Comparison of ENCODE assay signal across 12 mouse cellular contexts in the genomic region with DNA sequence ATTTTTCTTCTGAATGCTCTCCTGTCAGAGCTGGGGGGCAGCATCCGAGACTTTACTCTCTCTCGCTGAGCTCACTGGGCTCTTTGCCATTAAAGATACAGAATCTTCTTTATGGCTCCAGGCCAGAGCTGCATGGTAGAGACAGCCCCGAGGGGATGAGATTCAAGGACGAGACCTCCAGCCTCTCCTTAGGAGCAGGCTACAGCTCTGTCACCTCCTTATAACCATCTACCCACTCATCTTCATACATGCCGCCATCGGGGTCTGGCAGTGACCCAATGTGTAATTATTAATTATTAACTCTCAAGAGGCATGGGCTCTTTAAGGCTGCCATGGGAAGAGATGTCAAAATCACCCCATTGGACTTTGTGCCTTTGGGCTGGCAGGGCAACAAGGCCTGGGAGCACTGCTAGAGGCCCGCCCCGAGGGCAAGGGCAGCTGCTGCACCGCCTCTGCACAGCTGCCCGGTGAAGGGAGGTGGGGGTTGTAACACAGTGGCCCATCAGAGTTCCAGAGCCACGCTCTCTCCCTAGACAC. TPM values are rescaled to one million over a fixed set of nuclear protein-coding genes. Genes with fewer than 3 reads are reported as not detected.
DNase-seq lines count a peak whose midpoint lies in the region; ATAC-seq and TF ChIP-seq lines count a peak whose summit lies in the region.
"Had no signal": no experiment of that assay in that cellular context is flagged by ENCODE, and none has a peak within 500 bp of the region (broad histone marks: within the 10 kb centered on the region; RNA-seq: fewer than 3 reads in every experiment).

No protein-coding gene starts in this region.

- no peak overlapping the region for H3K4me3 ChIP-seq in lung, postnatal 0 days (ENCODE audit: low read depth, low read length)
- H3K4me3 ChIP-seq in stomach, embryonic 14.5 days (ENCODE audit: low read depth, low read length): no peak overlapping the region
- H3K4me3 ChIP-seq: neural tube, embryonic 12.5 days had no signal

- H3K36me3 ChIP-seq in lung, postnatal 0 days (ENCODE audit: insufficient read depth, low read length): no peaks in the 10 kb centered on the region
- H3K36me3 ChIP-seq in stomach, embryonic 14.5 days (ENCODE audit: control insufficient read depth, insufficient read depth, low read length): no peaks in the 10 kb centered on the region
- H3K36me3 ChIP-seq: neural tube, embryonic 12.5 days had no signal

- no peak overlapping the region for H3K27ac ChIP-seq in lung, postnatal 0 days (ENCODE audit: low read length)
- H3K27ac ChIP-seq in stomach, embryonic 14.5 days (ENCODE audit: low read length): no peak overlapping the region
- H3K27ac ChIP-seq: macrophage; neural tube, embryonic 12.5 days had no signal

- peak; percentile 67 for ATAC-seq in lung, postnatal 0 days
- ATAC-seq in stomach, embryonic 14.5 days (ENCODE audit: insufficient number of reproducible peaks, insufficient read depth, low FRiP score, low read depth): peak; percentile 72

- H3K4me2 ChIP-seq in lung, postnatal 0 days (replicated peaks; ENCODE audit: low read depth, low read length): no peak overlapping the region
- H3K4me2 ChIP-seq in stomach, embryonic 14.5 days (replicated peaks; ENCODE audit: low read depth, low read length): no peak overlapping the region
- H3K4me2 ChIP-seq: neural tube, embryonic 12.5 days had no signal

- no peak for TF ChIP-seq EP300 in lung, postnatal 0 days (IDR thresholded peaks at IDR 0.05)

- H3K9me3 ChIP-seq in lung, postnatal 0 days (ENCODE audit: low read length): no peaks in the 10 kb centered on the region
- H3K9me3 ChIP-seq in stomach, embryonic 14.5 days (ENCODE audit: control insufficient read depth, low read depth, low read length): no peaks in the 10 kb centered on the region
- H3K9me3 ChIP-seq: neural tube, embryonic 12.5 days had no signal

- H3K27me3 ChIP-seq in lung, postnatal 0 days (replicated peaks; ENCODE audit: insufficient read depth, low read length): no peaks in the 10 kb centered on the region
- no peaks in the 10 kb centered on the region for H3K27me3 ChIP-seq in stomach, embryonic 14.5 days (ENCODE audit: control insufficient read depth, insufficient read depth, low read length)
- H3K27me3 ChIP-seq: neural tube, embryonic 12.5 days had no signal

- DNase-seq in adrenal gland, postnatal 10 days: peak; percentile 42
- DNase-seq in adrenal gland, adult 18-20 months (ENCODE audit: low spot score in 2 of 2): no peak
- peak; percentile 40 for DNase-seq in lung, postnatal 0 days (ENCODE audit: low spot score)
- no peak for DNase-seq in lung, adult 18-20 months
- peak; percentile 86 for DNase-seq in kidney, postnatal 14 days
- no peak for DNase-seq in urinary bladder, postnatal 36 days (ENCODE audit: low spot score in 2 of 2)
- DNase-seq in urinary bladder, postnatal 14 days (ENCODE audit: low spot score): no peak
- DNase-seq: gastrocnemius, postnatal 25 days; thymus, postnatal 4 days had no signal

- TF ChIP-seq CTCF in lung, postnatal 0 days (IDR thresholded peaks at IDR 0.05): no peak

- WGBS in lung, postnatal 0 days: 28% methylated on average over 11 of the region's 11 CpGs
- 54% methylated on average over 11 of the region's 11 CpGs for WGBS in stomach, embryonic 14.5 days

- H3K4me1 ChIP-seq in lung, postnatal 0 days (ENCODE audit: insufficient read depth, low read depth, low read length): no peaks in the 10 kb centered on the region
- H3K4me1 ChIP-seq in stomach, embryonic 14.5 days (ENCODE audit: control insufficient read depth, insufficient read depth, low read length): no peaks in the 10 kb centered on the region
- H3K4me1 ChIP-seq: neural tube, embryonic 12.5 days had no signal

- no peak overlapping the region for H3K9ac ChIP-seq in lung, postnatal 0 days (replicated peaks; ENCODE audit: low read depth)
- no peak overlapping the region for H3K9ac ChIP-seq in stomach, embryonic 14.5 days (replicated peaks; ENCODE audit: low read depth, low read length)
- H3K9ac ChIP-seq: neural tube, embryonic 12.5 days had no signal

RNA-seq across cellular contexts. Expression of a gene that starts 37.8 kb away (rescaled TPM):
- 100 to 1,000 TPM; 305 to 366 TPM for total RNA-seq in adrenal gland, postnatal 10 days (2021)
- total RNA-seq in adrenal gland, adult 18-20 months (2021): 100 to 1,000 TPM; 416 to 698 TPM
- 21.4 and 31.9 TPM in 2 replicates for polyA plus RNA-seq in lung, postnatal 0 days (2015; fragmentation: Nextera tagmentation; extraction: Ambion mirVana)
- 6.8 and 8.1 TPM in 2 replicates for polyA plus RNA-seq in stomach, embryonic 14.5 days (2014; fragmentation: Nextera tagmentation; extraction: Ambion mirVana)

Comparison
In these comparisons a context has a peak if more than half of its experiments do, and no peak if none do; other contexts are left out.
1. DNase-seq: peak in adrenal gland, postnatal 10 days (single experiment), lung, postnatal 0 days (single experiment) and kidney, postnatal 14 days (single experiment); none in adrenal gland, adult 18-20 months (0 of 2), lung, adult 18-20 months (0 of 2), urinary bladder, postnatal 36 days (0 of 2) and urinary bladder, postnatal 14 days (single experiment).